Mouse (Mus musculus) adrenal gland (tissue): ENCODE measurements around the gene Gm3264.
"Not testable (repeated sequence)": the region's sequence is repeated elsewhere in the genome, so short reads cannot be mapped to it uniquely, and the experiment has no call there.

Experiments used
- intact Hi-C: fragments of 180-260 bp; cut with DNase I; formaldehyde crosslinking; loops from one replicate; pipeline ENCODE4 v1.15.1; 2025
- long read RNA-seq, 2 experiments: library from polyadenylated mRNA; unstranded; transcript quantifications; one replicate each; pipeline ENCODE4 v2.0.0; 2020; ENCODE audit warnings: borderline replicate concordance in 1 of 2; ENCODE audit not compliant: insufficient replicate concordance in 1 of 2

Gm3264 gene
- long read RNA-seq, experiment 1 = 0 reads
- long read RNA-seq, experiment 2 = 0 reads

GRCm38 (mm10) chr14:4855299-4855980, at the start of gene Gm3264:
Gene Gm3264 (plus strand): TSS chr14:4855576.
- intact Hi-C loops = not testable (repeated sequence)

- intact Hi-C loops = not testable (repeated sequence)
Measured at GRCm38 (mm10) chr14:4806421-4806820, 49.0 kb upstream of the Gm3264 start.

GRCm38 (mm10) chr14:4821950-4822349, 33.4 kb upstream of the Gm3264 start:
- intact Hi-C loops = not testable (repeated sequence)

- intact Hi-C loops = not testable (repeated sequence)
Measured at GRCm38 (mm10) chr14:4837806-4838205, 17.6 kb upstream of the Gm3264 start, which contains the start of gene Gm3269. Gene Gm3269 (plus strand): TSS chr14:4838106.

GRCm38 (mm10) chr14:4892116-4892515, 36.7 kb downstream of the Gm3264 start, which contains the start of gene Gm3278:
Gene Gm3278 (plus strand): TSS chr14:4892416.
- intact Hi-C loops = not testable (repeated sequence)
